Mouse (Mus musculus) neural tube, embryonic 14.5 days (tissue): ENCODE measurements around the gene Suclg2. TPM values are rescaled to one million over a fixed set of nuclear protein-coding genes. Genes with fewer than 3 reads are reported as not detected.

Source experiments
- ATAC-seq: fragments of 200-750 bp; cut with Nextera tagmentation; 2 replicates; pipeline ENCODE4 v1.8.0; 2017; ENCODE audit warnings: low read depth, mild to moderate bottlenecking, moderate TSS enrichment, moderate library complexity
- H3K27ac ChIP-seq: fragments of 300-500 bp; sonication (generic); 2 replicates; pipeline ENCODE4 v1.5.1; 2014; ENCODE audit warnings: low read depth, mild to moderate bottlenecking, control low read depth, low read length, moderate library complexity, mixed read lengths
- H3K27me3 ChIP-seq: fragments of 300-500 bp; sonication (generic); 2 replicates; pipeline ENCODE4 v1.6.1; 2014; ENCODE audit warnings: low read length; ENCODE audit not compliant: control insufficient read depth, insufficient read depth
- H3K36me3 ChIP-seq: fragments of 300-500 bp; sonication (generic); 2 replicates; pipeline ENCODE4 v1.6.1; 2014; ENCODE audit warnings: low read length, mixed read lengths; ENCODE audit not compliant: control insufficient read depth, insufficient read depth
- H3K4me1 ChIP-seq: fragments of 300-500 bp; sonication (generic); 2 replicates; pipeline ENCODE4 v1.6.1; 2014; ENCODE audit warnings: low read length; ENCODE audit not compliant: control insufficient read depth, insufficient read depth
- H3K4me2 ChIP-seq: fragments of 300-500 bp; sonication (generic); 2 replicates; pipeline ENCODE4 v1.6.1; 2014; ENCODE audit warnings: mild to moderate bottlenecking, low read depth, low read length, control low read depth
- H3K4me3 ChIP-seq: fragments of 300-500 bp; sonication (generic); 2 replicates; pipeline ENCODE4 v1.5.1; 2014; ENCODE audit warnings: low read depth, low read length, control low read depth, mixed read lengths
- H3K9ac ChIP-seq: fragments of 300-500 bp; sonication (generic); replicated peaks from 2 replicates; pipeline ENCODE4 v1.6.1; 2014; ENCODE audit warnings: low read depth, mild to moderate bottlenecking, control low read depth, low read length, mixed read lengths
- H3K9me3 ChIP-seq: fragments of 300-500 bp; sonication (generic); 2 replicates; pipeline ENCODE4 v1.6.1; 2016; ENCODE audit warnings: low read length; ENCODE audit not compliant: control insufficient read depth
- WGBS: fragments of 180-500 bp; shearing (Covaris S2); extraction: QIAGEN DNeasy Blood & Tissue Kit; methylation state at CpG from one replicate; pipeline ENCODE4 v1.1.7; 2014; 5-methylcytosine and 5-hydroxymethylcytosine counted together
- polyA plus RNA-seq: library from polyadenylated mRNA; unstranded; fragments of >200 nt; fragmentation: Nextera tagmentation; extraction: Ambion mirVana; gene quantifications from 2 replicates; pipeline ENCODE4 v1.2.1, GENCODE M21; 2014

Gene Suclg2
- polyA plus RNA-seq, 1 experiment from 2014 or later = 11.2 TPM

GRCm38 (mm10) chr6:95492216-95492956 is 226.2 kb downstream of the Suclg2 start:
- Histone ChIP-seq H3K27ac (no peak overlapping the region), H3K36me3 (no peaks in the 10 kb centered on the region), H3K4me1 (no peaks in the 10 kb centered on the region), H3K9me3 (no peaks in the 10 kb centered on the region), H3K4me2 (no peak overlapping the region), H3K4me3 (no peak overlapping the region), H3K27me3 (no peaks in the 10 kb centered on the region), H3K9ac (no peak overlapping the region)
- WGBS = 86% methylated on average over 8 of the region's 8 CpGs
- no peak for ATAC-seq

DNA sequence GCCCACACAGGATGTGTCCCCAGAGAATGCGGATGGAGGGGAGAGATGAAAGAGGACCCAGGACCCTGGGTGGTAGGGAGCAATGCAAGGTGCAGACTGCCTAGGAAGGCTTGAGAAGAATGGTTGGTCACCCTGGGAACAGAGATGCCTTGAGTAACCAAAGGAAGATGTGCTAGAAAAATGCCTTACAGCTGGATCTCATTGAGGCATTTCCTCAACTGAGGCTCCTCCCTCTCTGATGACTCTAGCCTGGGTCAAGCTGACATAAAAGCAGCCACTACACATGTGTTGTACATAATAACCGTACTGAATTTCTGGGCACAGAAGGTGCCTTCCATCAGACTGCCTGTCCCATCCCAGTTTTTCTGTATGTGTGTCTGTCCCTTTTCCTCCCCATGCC is 227.6 kb downstream of the Suclg2 start:
- H3K27me3 ChIP-seq = no peaks in the 10 kb centered on the region
- H3K4me3 ChIP-seq = no peak overlapping the region
- H3K27ac ChIP-seq = no peak overlapping the region
- ATAC-seq = no peak
- WGBS = 83% methylated on average over 2 of the region's 2 CpGs
- H3K9ac ChIP-seq = no peak overlapping the region
- H3K4me1 ChIP-seq = no peaks in the 10 kb centered on the region
- no peaks in the 10 kb centered on the region for H3K36me3 ChIP-seq
- H3K4me2 ChIP-seq = no peak overlapping the region
- H3K9me3 ChIP-seq = no peaks in the 10 kb centered on the region

- Histone ChIP-seq H3K4me3 (no peak overlapping the region), H3K4me2 (no peak overlapping the region), H3K36me3 (no peaks in the 10 kb centered on the region), H3K9ac (no peak overlapping the region), H3K4me1 (0 out of 2 replicates have a peak, but pooled peaks cover 7% of the 10 kb centered on the region), H3K27me3 (no peaks in the 10 kb centered on the region), H3K27ac (no peak overlapping the region), H3K9me3 (no peaks in the 10 kb centered on the region)
- no peak for ATAC-seq
- WGBS = 90% methylated on average over 6 of the region's 6 CpGs
Measured at GRCm38 (mm10) chr6:95485791-95486190, 232.8 kb downstream of the Suclg2 start.

GRCm38 (mm10) chr6:95484183-95484818 is 234.3 kb downstream of the Suclg2 start:
- no peaks in the 10 kb centered on the region for H3K27me3 ChIP-seq
- no peaks in the 10 kb centered on the region for H3K36me3 ChIP-seq
- no peak overlapping the region for H3K9ac ChIP-seq
- peak; percentile 81 for ATAC-seq
- no peak overlapping the region for H3K4me3 ChIP-seq
- no peak overlapping the region for H3K4me2 ChIP-seq
- no peaks in the 10 kb centered on the region for H3K9me3 ChIP-seq
- WGBS = 53% methylated on average over 7 of the region's 7 CpGs
- H3K4me1 ChIP-seq = 0 out of 2 replicates have a peak, but pooled peaks cover 7% of the 10 kb centered on the region
- no peak overlapping the region for H3K27ac ChIP-seq

- Histone ChIP-seq H3K27ac (peak overlapping the region; percentile 22; the same call in 1 of the 2 replicates), H3K9ac (no peak overlapping the region), H3K4me2 (no peak overlapping the region), H3K9me3 (no peaks in the 10 kb centered on the region), H3K4me1 (0 out of 2 replicates have a peak, but pooled peaks cover 7% of the 10 kb centered on the region), H3K36me3 (no peaks in the 10 kb centered on the region), H3K4me3 (no peak overlapping the region), H3K27me3 (no peaks in the 10 kb centered on the region)
- no peak for ATAC-seq
- 94% methylated on average over 4 of the region's 4 CpGs for WGBS
Measured at GRCm38 (mm10) chr6:95483686-95484085, 234.9 kb downstream of the Suclg2 start.

- Histone ChIP-seq H3K9me3 (no peaks in the 10 kb centered on the region), H3K4me1 (0 out of 2 replicates have a peak, but pooled peaks cover 7% of the 10 kb centered on the region), H3K4me3 (no peak overlapping the region), H3K27me3 (no peaks in the 10 kb centered on the region), H3K4me2 (no peak overlapping the region), H3K36me3 (no peaks in the 10 kb centered on the region), H3K27ac (0 out of 2 replicates have a peak overlapping the region, but pooled peaks have one; percentile 11), H3K9ac (no peak overlapping the region)
- no peak for ATAC-seq
- 74% methylated on average over 6 of the region's 6 CpGs for WGBS
Measured at GRCm38 (mm10) chr6:95483127-95483526, 235.5 kb downstream of the Suclg2 start.

DNA sequence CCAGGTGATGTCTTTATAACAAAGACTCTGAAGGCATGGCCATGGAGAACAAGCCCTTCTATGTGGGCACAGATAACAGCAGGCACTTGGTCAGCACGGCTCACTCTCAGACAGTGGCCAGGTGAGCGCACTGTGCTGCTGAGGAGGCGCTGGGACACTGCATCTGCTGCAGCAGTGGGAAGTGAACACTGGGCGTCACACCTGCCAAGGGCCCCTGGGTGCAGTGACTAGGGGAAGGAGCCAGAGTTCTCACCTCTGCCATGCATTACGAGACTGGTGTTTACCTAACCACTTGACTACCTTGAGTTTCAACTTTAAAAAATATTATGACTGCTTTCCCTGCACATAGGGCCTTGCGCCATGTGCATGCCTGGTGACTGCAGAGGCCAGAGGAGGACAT is 238.8 kb downstream of the Suclg2 start:
- WGBS = 97% methylated on average over 6 of the region's 6 CpGs
- ATAC-seq = no peak
- Histone ChIP-seq H3K27ac (no peak overlapping the region), H3K4me3 (no peak overlapping the region), H3K4me1 (0 out of 2 replicates have a peak, but pooled peaks cover 7% of the 10 kb centered on the region), H3K9ac (no peak overlapping the region), H3K4me2 (no peak overlapping the region), H3K27me3 (no peaks in the 10 kb centered on the region), H3K36me3 (no peaks in the 10 kb centered on the region), H3K9me3 (no peaks in the 10 kb centered on the region)

DNA sequence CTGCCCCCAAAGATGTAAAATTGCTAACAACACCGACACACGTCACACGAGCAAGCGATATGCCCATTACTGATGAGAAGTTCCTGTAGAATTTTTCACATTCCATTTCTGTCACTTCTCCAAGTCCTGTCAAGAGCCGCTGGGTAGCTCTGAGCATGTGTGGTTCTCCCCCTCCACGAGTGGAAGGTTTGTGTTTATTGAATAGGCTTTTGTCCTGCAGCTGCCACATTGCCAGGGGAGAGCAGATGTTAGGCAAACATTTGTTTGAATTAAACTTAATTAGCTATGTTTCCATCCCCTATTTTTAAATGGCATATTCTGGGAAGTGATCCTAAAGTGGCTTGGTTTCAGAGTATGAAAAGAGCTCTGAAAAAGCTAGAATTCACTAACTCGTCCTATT is 249.1 kb downstream of the Suclg2 start:
- H3K27me3 ChIP-seq = no peaks in the 10 kb centered on the region
- no peak overlapping the region for H3K4me2 ChIP-seq
- WGBS = 47% methylated on average over 7 of the region's 7 CpGs
- no peaks in the 10 kb centered on the region for H3K36me3 ChIP-seq
- no peak overlapping the region for H3K9ac ChIP-seq
- ATAC-seq = no peak; the same call in 1 of the 2 replicates
- H3K4me3 ChIP-seq = no peak overlapping the region
- H3K4me1 ChIP-seq = no peaks in the 10 kb centered on the region
- H3K27ac ChIP-seq = peak overlapping the region; percentile 10; the same call in 1 of the 2 replicates
- H3K9me3 ChIP-seq = no peaks in the 10 kb centered on the region

GRCm38 (mm10) chr6:95465322-95465721 is 253.3 kb downstream of the Suclg2 start:
- no peak for ATAC-seq

More at GRCm38 (mm10) chr6:95465322-95465721, 253.3 kb downstream of the Suclg2 start:
- Histone ChIP-seq H3K27ac (no peak overlapping the region), H3K36me3 (no peaks in the 10 kb centered on the region), H3K4me3 (no peak overlapping the region), H3K4me1 (no peaks in the 10 kb centered on the region), H3K4me2 (no peak overlapping the region), H3K9me3 (no peaks in the 10 kb centered on the region), H3K27me3 (no peaks in the 10 kb centered on the region), H3K9ac (no peak overlapping the region)
- WGBS = 91% methylated on average over 4 of the region's 4 CpGs
